Mouse (Mus musculus): Measurements from ENCODE around the gene Mrps18b. TPM values are rescaled to one million over a fixed set of nuclear protein-coding genes. Genes with fewer than 3 reads are reported as not detected.

Gene Mrps18b
- polyA plus RNA-seq, 1 experiment from 2014 or later = 83.0 TPM

- H3K27me3 ChIP-seq = no peaks in the 10 kb centered on the region
- in situ Hi-C loops (cut with MboI; ENCODE audit: low pct_unique_long_range_greater_than_20kb) = loop anchor here (5.0 to 25.0 kb wide), 2 partner anchors 82 to 1807 kb away; partner anchors contain the start of genes Brd2, H2-DMa and Tubb5
- no peak for TF ChIP-seq CTCF (IDR thresholded peaks at IDR 0.05)
- ChIA-PET CTCF (interaction anchor here (2.3 to 2.6 kb wide), 2 partner anchors 12 to 75 kb away, joined by 5 to 11 read pairs; no protein-coding TSS in a partner anchor), POLR2A (interaction anchor here (0.5 to 1.5 kb wide), 11 partner anchors 12 to 343 kb away, joined by 3 to 5 read pairs (median 4); partner anchors contain the start of genes Flot1 and Ier3)
- DNase-seq (ENCODE audit: low read depth, low spot score) (peak; percentile 82), ATAC-seq (peak; percentile 31)
Observed at GRCm38 (mm10) chr17:35919060-35919715, 3.0 kb upstream of the Mrps18b start.

GRCm38 (mm10) chr17:35918276-35919059 is 2.3 kb upstream of the Mrps18b start:
- in situ Hi-C loops (cut with MboI; ENCODE audit: low pct_unique_long_range_greater_than_20kb) = loop anchor here (5.0 to 25.0 kb wide), 2 partner anchors 81 to 1806 kb away; partner anchors contain the start of genes Brd2, H2-DMa and Tubb5
- no peaks in the 10 kb centered on the region for H3K27me3 ChIP-seq
- POLR2A ChIA-PET = interaction anchor here (0.5 to 1.5 kb wide), 9 partner anchors 10 to 342 kb away, joined by 3 to 5 read pairs (median 3); partner anchors contain the start of gene Flot1
- no peak for TF ChIP-seq CTCF (IDR thresholded peaks at IDR 0.05)
- ATAC-seq (no peak), DNase-seq (ENCODE audit: low read depth, low spot score) (no peak)
- CTCF ChIA-PET = interaction anchor here (2.3 to 2.6 kb wide), 2 partner anchors 11 to 75 kb away, joined by 5 to 11 read pairs; no protein-coding TSS in a partner anchor

GRCm38 (mm10) chr17:35917463-35918251 is 1.5 kb upstream of the Mrps18b start:
- no peaks in the 10 kb centered on the region for H3K27me3 ChIP-seq
- in situ Hi-C loops (cut with MboI; ENCODE audit: low pct_unique_long_range_greater_than_20kb) = loop anchor here (5.0 to 25.0 kb wide), 2 partner anchors 80 to 1805 kb away; partner anchors contain the start of genes Brd2, H2-DMa and Tubb5
- no peak for DNase-seq (ENCODE audit: low read depth, low spot score)
- no peak for ATAC-seq
- ChIA-PET POLR2A (interaction anchor here (1.1 to 1.5 kb wide), 2 partner anchors 9 to 81 kb away, joined by 3 to 5 read pairs; no protein-coding TSS in a partner anchor), CTCF (interaction anchor here (2.3 to 2.6 kb wide), 2 partner anchors 10 to 76 kb away, joined by 5 to 11 read pairs; no protein-coding TSS in a partner anchor)
- TF ChIP-seq CTCF (IDR thresholded peaks at IDR 0.05) = no peak

GRCm38 (mm10) chr17:35917143-35917462 is 914 bp upstream of the Mrps18b start:
- DNase-seq (ENCODE audit: low read depth, low spot score) (no peak), ATAC-seq (no peak)
- in situ Hi-C loops (cut with MboI; ENCODE audit: low pct_unique_long_range_greater_than_20kb) = loop anchor here (5.0 to 25.0 kb wide), 2 partner anchors 80 to 1805 kb away; partner anchors contain the start of genes Brd2, H2-DMa and Tubb5
- POLR2A ChIA-PET = no interaction called here
- no peak for TF ChIP-seq CTCF (IDR thresholded peaks at IDR 0.05)
- no peaks in the 10 kb centered on the region for H3K27me3 ChIP-seq
- CTCF ChIA-PET = no interaction called here

GRCm38 (mm10) chr17:35915538-35916296 is 472 bp downstream of the Mrps18b start:
- H3K27me3 ChIP-seq = no peaks in the 10 kb centered on the region
- ATAC-seq = peak; percentile 3
- in situ Hi-C loops (cut with MboI; ENCODE audit: low pct_unique_long_range_greater_than_20kb) = loop anchor here (5.0 to 25.0 kb wide), 2 partner anchors 78 to 1803 kb away; partner anchors contain the start of genes Brd2, H2-DMa and Tubb5
- DNase-seq (ENCODE audit: low read depth, low spot score) = no peak
- TF ChIP-seq CTCF (IDR thresholded peaks at IDR 0.05) = no peak
- POLR2A ChIA-PET = interaction anchor here (0.6 to 1.4 kb wide), 5 partner anchors 18 to 752 kb away, joined by 4 to 7 read pairs (median 5); partner anchors contain the start of gene 2310061I04Rik
- CTCF ChIA-PET = interaction anchor here (1.1 to 1.6 kb wide), 5 partner anchors 10 to 86 kb away, joined by 3 to 6 read pairs (median 4); partner anchors contain the start of gene Dhx16

- CTCF ChIA-PET = interaction anchor here (1.1 to 1.6 kb wide), 4 partner anchors 9 to 85 kb away, joined by 3 to 4 read pairs (median 4); partner anchors contain the start of gene Dhx16
- in situ Hi-C loops (cut with MboI; ENCODE audit: low pct_unique_long_range_greater_than_20kb) = loop anchor here (5.0 to 25.0 kb wide), 2 partner anchors 78 to 1803 kb away; partner anchors contain the start of genes Brd2, H2-DMa and Tubb5
- no peak for TF ChIP-seq CTCF (IDR thresholded peaks at IDR 0.05)
Observed at GRCm38 (mm10) chr17:35914975-35915374, 1.2 kb downstream of the Mrps18b start.

GRCm38 (mm10) chr17:35909919-35910369 is 6.2 kb downstream of the Mrps18b start, which contains the start of gene Atat1:
Gene Atat1 (minus strand): TSS chr17:35910075.
- ATAC-seq = peak; percentile 74
- ChIA-PET CTCF (no interaction called here), POLR2A (interaction anchor here (1.0 kb wide), 1 partner anchor 15 kb away, joined by 3 read pairs; no protein-coding TSS in a partner anchor)
- in situ Hi-C loops (cut with MboI; ENCODE audit: low pct_unique_long_range_greater_than_20kb) = loop anchor here (25.0 kb wide), 1 partner anchor 1798 kb away; the partner anchor contains the start of genes Brd2 and H2-DMa
- no peaks in the 10 kb centered on the region for H3K27me3 ChIP-seq
- no peak for DNase-seq (ENCODE audit: low read depth, low spot score)
- TF ChIP-seq CTCF (IDR thresholded peaks at IDR 0.05) = no peak

More at GRCm38 (mm10) chr17:35914975-35915374, 1.2 kb downstream of the Mrps18b start:
- POLR2A ChIA-PET = interaction anchor here (0.7 to 1.0 kb wide), 2 partner anchors 80 to 81 kb away, joined by 5 to 6 read pairs; no protein-coding TSS in a partner anchor
- no peak for DNase-seq (ENCODE audit: low read depth, low spot score)
- ATAC-seq = no peak
- no peaks in the 10 kb centered on the region for H3K27me3 ChIP-seq

GRCm38 (mm10) chr17:35909186-35909918 is 6.8 kb downstream of the Mrps18b start:
- in situ Hi-C loops (cut with MboI; ENCODE audit: low pct_unique_long_range_greater_than_20kb) = loop anchor here (25.0 kb wide), 1 partner anchor 1797 kb away; the partner anchor contains the start of genes Brd2 and H2-DMa
- no peaks in the 10 kb centered on the region for H3K27me3 ChIP-seq
- no peak for TF ChIP-seq CTCF (IDR thresholded peaks at IDR 0.05)
- ATAC-seq = no peak
- no peak for DNase-seq (ENCODE audit: low read depth, low spot score)
- ChIA-PET POLR2A (interaction anchor here (0.9 to 1.0 kb wide), 2 partner anchors 9 to 14 kb away, joined by 3 read pairs; no protein-coding TSS in a partner anchor), CTCF (no interaction called here)

All from Patski (cell line).